Mouse (Mus musculus): Measurements from ENCODE around the gene Cryga.

The Cryga gene

GRCm38 (mm10) chr1:65103273-65103672 lies at the start of gene Cryga:
TSS of gene Cryga (minus strand) at chr1:65103373.
- no peak for DNase-seq

GRCm38 (mm10) chr1:65147971-65148370 lies 44.8 kb upstream of the Cryga start:
- no peak for DNase-seq

GRCm38 (mm10) chr1:65147326-65147725 lies 44.2 kb upstream of the Cryga start:
- peak; percentile 54 to 64 for DNase-seq

- no peak for DNase-seq
These were observed 43.4 kb upstream of the Cryga start for GRCm38 (mm10) chr1:65146601-65147000.

GRCm38 (mm10) chr1:65144783-65145182 lies 41.6 kb upstream of the Cryga start:
- DNase-seq, result peak in 1 of 2 experiments; percentile 54

GRCm38 (mm10) chr1:65137560-65137959 lies 34.4 kb upstream of the Cryga start:
- no peak for DNase-seq

GRCm38 (mm10) chr1:65132833-65133232 lies 29.7 kb upstream of the Cryga start:
- DNase-seq, result no peak

GRCm38 (mm10) chr1:65131671-65132070 lies 28.5 kb upstream of the Cryga start:
- no peak for DNase-seq

GRCm38 (mm10) chr1:65130226-65130625 lies 27.1 kb upstream of the Cryga start:
- peak; percentile 64 to 78 for DNase-seq

- DNase-seq, result peak; percentile 30 to 63
These were observed 26.5 kb upstream of the Cryga start for GRCm38 (mm10) chr1:65129634-65130180.

- DNase-seq, result no peak
These were observed 19.6 kb upstream of the Cryga start, which contains the start of gene D630023F18Rik for GRCm38 (mm10) chr1:65122574-65123372. TSS of gene D630023F18Rik (minus strand) at chr1:65123214.

GRCm38 (mm10) chr1:65119438-65119837 lies 16.3 kb upstream of the Cryga start, which contains the start of gene Gm28845:
TSS of gene Gm28845 (minus strand) at chr1:65119558.
- no peak for DNase-seq

GRCm38 (mm10) chr1:65118150-65118913 lies 15.2 kb upstream of the Cryga start:
- DNase-seq, result peak; percentile 80 to 90

- DNase-seq, result peak in 1 of 2 experiments; percentile 32
These were observed 10.5 kb upstream of the Cryga start for GRCm38 (mm10) chr1:65113536-65114172.

GRCm38 (mm10) chr1:65112807-65113196 lies 9.6 kb upstream of the Cryga start:
- peak in 1 of 2 experiments; percentile 40 for DNase-seq

GRCm38 (mm10) chr1:65112031-65112806 lies 9.0 kb upstream of the Cryga start:
- DNase-seq, result peak; percentile 74 to 78

- DNase-seq, result no peak
These were observed 6.7 kb upstream of the Cryga start for GRCm38 (mm10) chr1:65109756-65110435.

GRCm38 (mm10) chr1:65109196-65109595 lies 6.0 kb upstream of the Cryga start:
- DNase-seq, result no peak

- DNase-seq, result no peak
These were observed 4.6 kb upstream of the Cryga start for GRCm38 (mm10) chr1:65107654-65108279.

- DNase-seq, result no peak
These were observed 6.2 kb downstream of the Cryga start for GRCm38 (mm10) chr1:65096953-65097352.

- DNase-seq, result no peak
These were observed 11.6 kb downstream of the Cryga start for GRCm38 (mm10) chr1:65091566-65091965.

Data from kidney, adult 8-10 months (tissue).